Mouse (Mus musculus) spleen, adult 2 months (tissue): ENCODE measurements around the gene Ift43. TPM values are rescaled to one million over a fixed set of nuclear protein-coding genes. Genes with fewer than 3 reads are reported as not detected.

Experiments
- DNase-seq, 2 experiments: peaks; one replicate each; pipeline versions ENCODE4 v3.0.0 to v3.0.0-alpha.2; 2012 to 2021; ENCODE audit warnings: low spot score in 2 of 2, low read depth in 1 of 2
- H3K27ac ChIP-seq: fragments of 200-500 bp; 2 replicates; pipeline ENCODE4 v1.5.1; 2012; ENCODE audit warnings: low read length, inconsistent platforms; ENCODE audit not compliant: insufficient read depth
- H3K27me3 ChIP-seq: fragments of 200-500 bp; 2 replicates; pipeline ENCODE4 v1.6.1; 2012; ENCODE audit warnings: mild to moderate bottlenecking, moderate library complexity, low read length, inconsistent platforms; ENCODE audit not compliant: control insufficient read depth, insufficient read depth
- H3K36me3 ChIP-seq: fragments of 200-500 bp; 2 replicates; pipeline ENCODE4 v1.6.1; 2012; ENCODE audit warnings: mild to moderate bottlenecking, low read length, inconsistent platforms; ENCODE audit not compliant: control insufficient read depth, insufficient read depth
- H3K4me1 ChIP-seq: fragments of 200-500 bp; 2 replicates; pipeline ENCODE4 v1.6.1; 2011; ENCODE audit warnings: inconsistent platforms; ENCODE audit not compliant: control insufficient read depth, insufficient read depth, insufficient read length
- H3K4me3 ChIP-seq: fragments of 200-500 bp; 2 replicates; pipeline ENCODE4 v1.5.1; 2011; ENCODE audit warnings: mild to moderate bottlenecking, inconsistent platforms; ENCODE audit not compliant: insufficient read depth, insufficient read length; ENCODE audit errors: extremely low read depth
- CTCF ChIP-seq: fragments of 200-500 bp; IDR thresholded peaks from 2 replicates; pipeline ENCODE4 v1.5.1; 2011; ENCODE audit warnings: mild to moderate bottlenecking, inconsistent platforms; ENCODE audit not compliant: insufficient read depth, insufficient read length, insufficient replicate concordance; ENCODE audit errors: extremely low read depth
- POLR2A ChIP-seq: fragments of 200-500 bp; IDR thresholded peaks from 2 replicates; pipeline ENCODE4 v1.6.1; 2011; ENCODE audit warnings: low read depth, low read length, inconsistent platforms
- WGBS: fragments of 180-500 bp; shearing (Covaris S2); methylation state at CpG from one replicate; pipeline ENCODE4 v1.1.7; 2018; 5-methylcytosine and 5-hydroxymethylcytosine counted together
- polyA plus RNA-seq: library from polyadenylated mRNA; depleted of rRNA; stranded (reverse); fragments of >200 nt; gene quantifications from 2 replicates; pipeline ENCODE4 v1.2.3, GENCODE M21; 2012; rRNA removed

Gene Ift43
- polyA plus RNA-seq, result 2.6 and 4.0 TPM in 2 replicates

DNA sequence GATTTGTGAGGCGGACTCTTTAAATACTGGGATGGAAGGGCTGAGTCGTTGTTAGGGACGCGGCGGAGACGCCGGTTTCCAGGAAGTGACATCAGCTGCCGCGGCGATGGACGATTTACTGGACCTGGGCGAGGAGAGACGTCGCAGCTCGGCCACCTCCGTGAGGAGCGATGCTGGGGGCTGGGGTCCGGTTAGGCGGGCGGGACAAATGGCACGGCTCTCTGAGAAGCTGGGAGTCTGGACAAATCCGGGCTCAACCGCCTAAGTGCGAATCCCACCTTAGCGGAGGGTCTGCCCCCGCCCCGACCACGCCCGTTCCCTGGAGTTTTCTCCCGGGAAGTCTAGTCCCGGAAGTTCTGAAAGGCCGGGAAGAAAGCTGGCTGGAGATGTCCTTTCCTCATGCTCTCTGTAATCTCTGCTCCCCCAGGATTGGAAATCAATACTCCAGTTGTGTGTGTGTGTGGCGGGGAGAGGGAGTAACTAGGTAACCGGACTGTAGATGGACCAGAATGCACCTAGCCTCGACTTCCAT lies at the start of gene Ift43:
TSS of gene Ift43 (plus strand) at position 61 of the 532 bp plus-strand sequence.
- Histone ChIP-seq H3K36me3 (no peaks in the 10 kb centered on the region), H3K4me3 (peak within 1 kb of the TSS; percentile 61), H3K27ac (no peak within 1 kb of the TSS), H3K27me3 (0 out of 2 replicates have a peak, but pooled peaks cover 4% of the 10 kb centered on the region), H3K4me1 (no peaks in the 10 kb centered on the region; the same call in 1 of the 2 replicates)
- TF ChIP-seq CTCF (no peak), POLR2A (no peak)
- DNase-seq, result peak in 1 of 2 experiments; percentile 21
- 3% methylated on average over 35 of the region's 35 CpGs for WGBS

DNA sequence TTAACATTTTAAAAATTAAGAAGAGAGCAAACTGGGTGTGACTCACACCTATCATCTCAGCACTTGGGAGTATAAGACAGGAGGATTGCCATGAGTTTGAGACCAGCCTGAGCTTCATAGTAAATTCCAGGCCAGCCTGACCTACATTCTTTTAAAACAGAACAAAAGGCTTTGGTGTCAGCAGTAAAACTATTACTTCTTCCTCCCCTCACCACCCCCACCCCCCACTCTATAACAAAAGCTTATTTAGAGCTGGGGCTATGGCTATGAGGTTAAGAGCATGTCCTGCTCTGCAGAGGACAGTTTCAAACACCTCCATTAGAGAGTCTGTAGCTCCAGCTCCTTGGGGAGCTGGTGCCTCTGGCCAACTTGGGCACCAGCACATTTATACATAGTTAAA lies 46.8 kb upstream of the Ift43 start:
- no peaks in the 10 kb centered on the region for H3K27me3 ChIP-seq
- no peak for DNase-seq

DNA sequence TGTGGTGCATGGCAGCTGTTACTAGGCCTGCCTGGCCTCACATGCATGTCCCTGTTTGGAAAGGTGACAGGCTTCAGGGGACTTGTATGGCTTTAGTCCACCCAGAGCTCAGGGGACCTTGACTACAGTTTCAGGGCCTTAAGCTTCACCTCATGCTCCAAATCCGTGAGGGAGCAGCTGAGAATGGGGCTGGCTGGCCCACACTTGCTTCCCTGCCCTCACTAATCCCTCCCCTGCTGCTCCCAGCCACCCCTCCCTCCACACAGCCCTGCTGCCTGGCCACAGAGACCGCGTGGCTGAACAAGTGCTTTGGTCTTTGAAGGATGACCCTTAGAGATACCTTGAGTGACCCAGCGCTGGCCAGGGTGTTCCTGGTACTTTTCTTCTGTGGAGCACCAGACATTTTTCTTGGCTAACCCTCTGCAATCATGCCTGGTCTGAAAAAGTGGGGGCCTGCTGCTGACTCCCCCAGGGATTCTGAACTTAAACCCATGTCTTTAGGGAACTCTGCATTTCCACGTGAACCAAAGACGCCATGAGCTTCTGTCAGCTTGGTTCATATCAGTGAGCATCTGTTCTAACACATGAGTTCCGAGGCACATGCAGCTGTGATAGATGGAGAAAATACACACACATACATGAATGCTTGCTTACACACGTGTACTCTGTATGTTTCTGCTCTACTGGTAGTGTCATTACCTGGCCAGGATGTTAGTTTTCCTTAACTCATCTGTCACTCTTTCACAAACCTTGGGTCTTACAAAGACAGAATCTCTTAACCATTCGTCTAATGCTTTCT lies 45.8 kb upstream of the Ift43 start:
- Histone ChIP-seq H3K27ac (no peak overlapping the region), H3K36me3 (no peaks in the 10 kb centered on the region; the same call in 1 of the 2 replicates), H3K4me1 (no peaks in the 10 kb centered on the region), H3K27me3 (no peaks in the 10 kb centered on the region), H3K4me3 (no peak overlapping the region)
- TF ChIP-seq POLR2A (no peak), CTCF (no peak)
- no peak for DNase-seq
- WGBS, result 87% methylated on average over 9 of the region's 9 CpGs

More for the DNA sequence above, 46.8 kb upstream of the Ift43 start:
- no peaks in the 10 kb centered on the region for H3K4me1 ChIP-seq
- no peak overlapping the region for H3K27ac ChIP-seq
- TF ChIP-seq CTCF (no peak), POLR2A (no peak)
- no peaks in the 10 kb centered on the region; the same call in 1 of the 2 replicates for H3K36me3 ChIP-seq
- no peak overlapping the region for H3K4me3 ChIP-seq

DNA sequence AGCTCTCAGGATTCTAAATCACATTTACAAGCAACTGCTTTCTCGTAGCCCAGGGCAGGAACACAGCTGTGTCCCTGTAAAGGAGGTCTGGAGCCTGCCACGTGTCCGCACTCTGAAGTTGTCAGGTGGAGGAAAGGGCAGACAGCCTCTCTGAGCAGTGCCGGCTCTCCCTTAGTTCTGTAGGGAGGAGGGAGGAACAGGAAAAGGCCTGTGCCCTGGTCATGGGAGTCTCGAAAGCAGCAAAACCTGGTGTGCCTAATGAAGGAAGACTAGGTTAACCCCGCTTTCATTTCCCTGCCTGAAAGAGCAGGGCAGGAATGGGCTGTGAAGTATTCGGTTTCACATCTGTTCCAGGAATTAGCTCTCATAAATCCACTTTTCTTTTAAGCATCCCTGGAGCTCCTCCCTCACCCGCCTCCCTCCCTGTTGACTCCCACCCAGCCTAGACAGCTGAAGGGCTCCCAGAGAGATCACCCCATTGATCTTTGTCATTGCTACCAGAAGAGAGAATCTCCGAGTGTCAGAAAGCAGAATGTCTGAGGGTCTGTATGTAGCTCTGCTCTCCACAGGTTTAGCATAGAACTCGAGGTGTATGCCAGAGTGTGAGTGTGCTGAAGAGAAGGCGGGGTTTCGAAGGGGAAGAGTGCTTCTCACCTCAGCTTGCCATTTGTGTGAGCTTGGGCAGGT lies 45.0 kb upstream of the Ift43 start:
- no peak for DNase-seq
- Histone ChIP-seq H3K36me3 (no peaks in the 10 kb centered on the region; the same call in 1 of the 2 replicates), H3K4me3 (no peak overlapping the region), H3K27me3 (no peaks in the 10 kb centered on the region), H3K27ac (no peak overlapping the region), H3K4me1 (no peaks in the 10 kb centered on the region)
- 82% methylated on average over 12 of the region's 12 CpGs for WGBS
- TF ChIP-seq CTCF (no peak), POLR2A (no peak)

DNA sequence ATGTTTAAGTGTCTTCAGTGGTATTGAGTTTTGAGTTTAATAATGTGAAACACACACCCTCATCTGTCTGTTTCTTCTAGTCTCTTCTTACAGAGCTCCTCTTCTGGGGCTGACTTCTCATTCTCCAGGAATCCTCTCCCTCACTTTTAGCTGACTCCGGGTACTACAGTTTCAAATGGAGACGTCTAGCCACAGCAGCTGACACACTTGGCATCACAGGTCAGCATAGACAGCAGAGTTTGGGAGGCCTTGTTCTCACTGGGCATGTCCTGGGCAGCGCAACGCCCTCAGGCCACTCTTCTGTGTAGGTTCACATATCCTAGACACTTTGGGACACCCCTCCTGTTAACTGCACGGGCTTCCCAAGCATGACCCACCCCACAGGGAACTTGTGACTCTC lies 43.3 kb upstream of the Ift43 start:
- Histone ChIP-seq H3K4me1 (no peaks in the 10 kb centered on the region), H3K27me3 (no peaks in the 10 kb centered on the region), H3K36me3 (no peaks in the 10 kb centered on the region; the same call in 1 of the 2 replicates), H3K4me3 (no peak overlapping the region), H3K27ac (no peak overlapping the region)
- WGBS, result 95% methylated on average over 5 of the region's 5 CpGs
- DNase-seq, result no peak
- TF ChIP-seq CTCF (no peak), POLR2A (no peak)

DNA sequence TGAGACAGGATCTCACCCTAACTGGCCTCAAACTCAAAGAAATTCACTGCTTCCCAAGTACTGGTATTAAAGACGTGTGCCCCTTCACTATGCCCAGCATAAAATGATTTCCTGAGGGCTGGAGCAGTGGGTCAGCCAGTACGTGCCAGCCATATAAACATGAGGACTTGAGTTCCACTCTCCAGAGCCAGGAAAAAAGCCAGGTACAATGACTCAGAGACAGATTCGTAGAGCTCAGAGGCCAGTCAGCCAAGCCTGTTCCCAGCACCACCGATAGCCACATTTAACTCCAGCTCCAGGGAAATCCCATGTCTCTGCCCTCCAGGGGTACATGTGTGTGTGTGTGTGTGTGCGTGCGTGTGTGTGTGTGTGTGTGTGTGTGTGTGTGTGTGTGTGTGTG lies 42.6 kb upstream of the Ift43 start:
- no peak overlapping the region for H3K27ac ChIP-seq
- TF ChIP-seq CTCF (no peak), POLR2A (no peak)
- 91% methylated on average over 6 of the region's 6 CpGs for WGBS
- no peak for DNase-seq
- H3K27me3 ChIP-seq, result no peaks in the 10 kb centered on the region
- H3K4me1 ChIP-seq, result no peaks in the 10 kb centered on the region
- no peaks in the 10 kb centered on the region; the same call in 1 of the 2 replicates for H3K36me3 ChIP-seq
- H3K4me3 ChIP-seq, result no peak overlapping the region
